Mouse (Mus musculus) embryonic facial prominence, embryonic 15.5 days (tissue): ENCODE measurements around the gene Iqcf3. TPM values are rescaled to one million over a fixed set of nuclear protein-coding genes. Genes with fewer than 3 reads are reported as not detected.

Experiments
- polyA plus RNA-seq: library from polyadenylated mRNA; unstranded; fragments of >200 nt; fragmentation: Nextera tagmentation; extraction: Ambion mirVana; gene quantifications from 2 replicates; pipeline ENCODE4 v1.2.1, GENCODE M21; 2015

Iqcf3 gene
- polyA plus RNA-seq, 1 experiment from 2014 or later: not detected

Other genes with a start within 250 kb of the Iqcf3 start
- gene Dusp7, start 193.0 kb downstream of the Iqcf3 start, polyA plus RNA-seq: 42.3 and 44.2 TPM in 2 replicates
- gene Rpl29, start 132.2 kb downstream of the Iqcf3 start, polyA plus RNA-seq: 943 and 957 TPM in 2 replicates
- gene Acy1, start 123.3 kb downstream of the Iqcf3 start, polyA plus RNA-seq: 40.6 and 43.7 TPM in 2 replicates
- gene Abhd14b, start 114.2 kb downstream of the Iqcf3 start, polyA plus RNA-seq: 34.7 and 44.1 TPM in 2 replicates
- 75.6 and 87.0 TPM in 2 replicates for gene Abhd14a, start 114.0 kb downstream of the Iqcf3 start, polyA plus RNA-seq
- gene Pcbp4, start 108.3 kb downstream of the Iqcf3 start, polyA plus RNA-seq: 115 and 117 TPM in 2 replicates
- 0.57 and 0.64 TPM in 2 replicates for gene Gpr62, start 95.7 kb downstream of the Iqcf3 start, polyA plus RNA-seq
- 44.2 and 44.9 TPM in 2 replicates for gene Rrp9, start 85.7 kb downstream of the Iqcf3 start, polyA plus RNA-seq
- gene Parp3, start 84.7 kb downstream of the Iqcf3 start, polyA plus RNA-seq: 6.8 and 8.5 TPM in 2 replicates
- not detected in 2 replicates for gene Iqcf1, start 61.7 kb downstream of the Iqcf3 start, polyA plus RNA-seq
- not detected in 2 replicates for gene Iqcf5, start 47.1 kb downstream of the Iqcf3 start, polyA plus RNA-seq
- not detected in 2 replicates for gene Iqcf4, start 9.4 kb upstream of the Iqcf3 start, polyA plus RNA-seq
- gene Iqcf6, start 65.0 kb upstream of the Iqcf3 start, polyA plus RNA-seq: not detected in 2 replicates
- 0.14 TPM in 1 of 2 replicates, not detected in the other for gene Grm2, start 94.5 kb upstream of the Iqcf3 start, polyA plus RNA-seq
- gene Tex264, start 124.3 kb upstream of the Iqcf3 start, polyA plus RNA-seq: 77.7 and 86.7 TPM in 2 replicates
- 6.5 and 6.9 TPM in 2 replicates for gene Rad54l2, start 227.6 kb upstream of the Iqcf3 start, polyA plus RNA-seq